Mouse (Mus musculus): Measurements from ENCODE around the gene Cyp4x1.

DNA sequence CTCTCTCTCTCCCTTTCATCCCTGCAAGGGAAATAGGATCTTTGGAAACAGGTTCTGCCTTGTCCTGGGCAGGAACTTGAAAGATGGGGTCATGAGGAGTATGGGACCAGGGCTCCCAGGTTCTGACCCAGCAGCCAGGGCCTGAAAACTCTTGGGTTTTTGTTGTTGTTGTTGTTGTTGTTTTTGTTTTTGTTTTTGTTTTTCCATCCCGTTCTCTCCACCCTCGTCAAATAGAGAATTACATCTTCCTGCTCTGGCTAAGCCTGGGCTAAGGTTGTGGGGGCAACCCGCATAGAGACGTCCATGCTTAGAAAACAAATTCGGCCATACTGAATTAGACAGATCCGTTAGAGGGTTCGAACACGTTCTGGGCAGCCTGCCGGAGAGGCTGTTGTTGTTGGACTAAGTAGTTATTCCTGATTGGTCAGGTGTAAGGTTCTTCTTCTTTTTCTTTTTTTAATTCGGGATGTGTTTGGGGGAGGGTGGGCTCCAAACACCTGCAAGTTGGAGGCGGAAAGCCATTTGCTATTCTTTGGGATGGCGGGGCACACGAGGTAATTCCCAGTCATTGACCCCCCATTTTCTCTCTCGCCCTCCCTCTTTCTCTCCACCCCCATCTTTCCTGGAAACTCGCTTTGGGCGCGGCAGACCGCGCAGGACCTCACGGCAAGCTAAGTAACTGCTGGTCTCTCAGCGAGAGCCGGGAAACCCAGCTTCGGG lies 75.0 kb downstream of the Cyp4x1 start:
- no peak for TF ChIP-seq POLR2A (IDR thresholded peaks at IDR 0.05; ENCODE audit: extremely low read depth, insufficient read depth, low read length)
- no peak for TF ChIP-seq CTCF (IDR thresholded peaks at IDR 0.05; ENCODE audit: extremely low read depth, insufficient read depth, low read length)
